Mouse (Mus musculus): Measurements from ENCODE around the gene Rdm1.
"Not testable (repeated sequence)": the region's sequence is repeated elsewhere in the genome, so short reads cannot be mapped to it uniquely, and the experiment has no call there.

Gene Rdm1

GRCm38 (mm10) chr11:101626995-101627856 is at the start of gene Rdm1:
Rdm1 (plus strand) TSS chr11:101627195.
- peak; percentile 91 for DNase-seq (ENCODE audit: low read depth)

GRCm38 (mm10) chr11:101581081-101581764 is 45.8 kb upstream of the Rdm1 start:
- DNase-seq (ENCODE audit: low read depth), result no peak

GRCm38 (mm10) chr11:101582054-101583035 is 44.6 kb upstream of the Rdm1 start, which contains the start of gene Tmem106a:
Tmem106a (plus strand) TSS chr11:101582242.
- DNase-seq (ENCODE audit: low read depth), result peak; percentile 84

GRCm38 (mm10) chr11:101583205-101583604 is 43.8 kb upstream of the Rdm1 start:
- DNase-seq (ENCODE audit: low read depth), result no peak

GRCm38 (mm10) chr11:101585031-101585430 is 42.0 kb upstream of the Rdm1 start:
- DNase-seq (ENCODE audit: low read depth), result not testable (repeated sequence)

- DNase-seq (ENCODE audit: low read depth), result no peak
Measured at GRCm38 (mm10) chr11:101585805-101586204, 41.2 kb upstream of the Rdm1 start.

- DNase-seq (ENCODE audit: low read depth), result peak; percentile 91
Measured at GRCm38 (mm10) chr11:101587676-101588075, 39.3 kb upstream of the Rdm1 start.

GRCm38 (mm10) chr11:101588868-101589267 is 38.1 kb upstream of the Rdm1 start:
- no peak for DNase-seq (ENCODE audit: low read depth)

- DNase-seq (ENCODE audit: low read depth), result peak; percentile 83
Measured at GRCm38 (mm10) chr11:101589444-101589843, 37.6 kb upstream of the Rdm1 start.

GRCm38 (mm10) chr11:101589989-101590624 is 36.9 kb upstream of the Rdm1 start:
- no peak for DNase-seq (ENCODE audit: low read depth)

GRCm38 (mm10) chr11:101599156-101599555 is 27.8 kb upstream of the Rdm1 start, which contains the start of gene Gm11634:
Gm11634 (minus strand) TSS chr11:101599256.
- no peak for DNase-seq (ENCODE audit: low read depth)

GRCm38 (mm10) chr11:101602491-101602890 is 24.5 kb upstream of the Rdm1 start:
- DNase-seq (ENCODE audit: low read depth), result peak; percentile 95

GRCm38 (mm10) chr11:101604116-101604515 is 22.9 kb upstream of the Rdm1 start:
- DNase-seq (ENCODE audit: low read depth), result no peak

- DNase-seq (ENCODE audit: low read depth), result peak; percentile 79
Measured at GRCm38 (mm10) chr11:101604531-101605453, 22.2 kb upstream of the Rdm1 start.

- not testable (repeated sequence) for DNase-seq (ENCODE audit: low read depth)
Measured at GRCm38 (mm10) chr11:101607134-101607533, 19.9 kb upstream of the Rdm1 start.

- DNase-seq (ENCODE audit: low read depth), result no peak
Measured at GRCm38 (mm10) chr11:101610445-101610844, 16.6 kb upstream of the Rdm1 start.

- DNase-seq (ENCODE audit: low read depth), result no peak
Measured at GRCm38 (mm10) chr11:101613596-101613995, 13.4 kb upstream of the Rdm1 start.

GRCm38 (mm10) chr11:101614116-101614515 is 12.9 kb upstream of the Rdm1 start:
- DNase-seq (ENCODE audit: low read depth), result no peak

GRCm38 (mm10) chr11:101615380-101615779 is 11.6 kb upstream of the Rdm1 start:
- DNase-seq (ENCODE audit: low read depth), result no peak

- DNase-seq (ENCODE audit: low read depth), result no peak
Measured at GRCm38 (mm10) chr11:101616104-101616503, 10.9 kb upstream of the Rdm1 start.
